Mouse (Mus musculus) naive thymus-derived CD4-positive, alpha-beta T cell, adult 2 months (primary cell): ENCODE data around the gene Hist1h2ah.

Experiments
- DNase-seq: peaks from one replicate; pipeline ENCODE4 v3.0.0-alpha.2; 2011; ENCODE audit warnings: low read depth

Gene Hist1h2ah

GRCm38 (mm10) chr13:22008707-22009106, 26.7 kb downstream of the Hist1h2ah start:
- no peak for DNase-seq

GRCm38 (mm10) chr13:22007872-22008271, 27.5 kb downstream of the Hist1h2ah start:
- DNase-seq: no peak

GRCm38 (mm10) chr13:22007121-22007510, 28.3 kb downstream of the Hist1h2ah start:
- DNase-seq: no peak

DNA sequence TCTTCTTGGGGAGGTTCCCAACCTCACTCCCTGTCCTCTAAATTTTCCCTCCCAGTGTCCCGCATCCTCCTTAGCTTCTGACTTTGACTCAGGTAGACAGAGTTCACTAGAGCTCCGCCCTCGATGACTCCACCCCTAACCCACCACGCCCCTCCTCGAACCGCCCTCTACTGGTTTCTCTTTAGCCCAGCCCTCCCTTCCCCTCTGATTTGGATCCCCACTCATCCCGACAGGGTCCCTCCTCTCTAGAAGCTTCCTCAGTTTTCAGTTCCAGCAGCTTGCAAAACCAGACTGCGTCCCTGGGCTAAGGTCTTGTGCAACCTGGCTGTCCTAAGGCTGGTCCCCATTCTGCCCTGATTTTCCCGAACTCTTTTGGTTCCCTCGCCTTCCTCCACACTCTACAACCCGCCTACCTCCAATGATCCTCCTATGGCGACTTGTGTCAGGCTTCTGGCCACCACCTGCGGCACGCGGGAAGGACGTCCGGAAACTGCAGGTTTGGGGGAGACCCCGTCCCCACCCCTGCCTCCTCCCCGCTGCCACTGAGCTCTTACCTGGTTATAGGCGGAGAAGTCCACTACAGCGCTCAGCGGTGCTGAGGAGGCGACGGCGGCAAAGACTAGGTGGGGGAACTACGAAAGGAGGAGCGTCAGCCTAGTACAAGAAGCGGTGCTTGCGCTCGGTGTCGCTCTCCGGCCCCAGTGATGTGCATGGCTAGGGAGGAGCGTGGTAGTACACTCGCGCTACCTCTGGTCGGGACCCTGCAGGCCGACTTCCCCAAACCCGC, 28.8 kb downstream of the Hist1h2ah start:
- DNase-seq: peak; percentile 82

- peak; percentile 72 for DNase-seq
These were observed 29.6 kb downstream of the Hist1h2ah start for GRCm38 (mm10) chr13:22005605-22006333.

- peak; percentile 75 for DNase-seq
These were observed 33.5 kb downstream of the Hist1h2ah start for GRCm38 (mm10) chr13:22001823-22002222.

- no peak for DNase-seq
These were observed 34.0 kb downstream of the Hist1h2ah start for GRCm38 (mm10) chr13:22001346-22001745.

DNA sequence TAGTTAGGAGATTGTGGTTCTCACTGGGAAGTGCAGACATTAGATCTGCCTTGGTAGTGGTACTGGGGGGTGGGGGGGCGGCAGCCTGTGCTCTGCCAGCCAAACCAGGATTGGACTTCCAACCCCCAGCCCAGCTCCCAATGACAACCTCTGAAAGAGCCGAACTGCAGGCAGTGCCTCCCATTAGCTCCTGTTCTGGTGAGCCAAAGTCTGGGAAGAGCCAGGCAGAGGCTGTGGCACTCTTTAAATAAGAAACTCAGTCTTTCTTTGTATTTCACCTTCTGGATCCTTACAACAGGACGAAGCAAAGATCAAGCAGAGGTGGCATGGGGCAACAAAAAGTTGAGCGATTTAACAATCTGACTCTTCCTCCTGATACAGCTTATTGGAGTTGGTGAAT, 36.2 kb downstream of the Hist1h2ah start:
- DNase-seq: no peak

DNA sequence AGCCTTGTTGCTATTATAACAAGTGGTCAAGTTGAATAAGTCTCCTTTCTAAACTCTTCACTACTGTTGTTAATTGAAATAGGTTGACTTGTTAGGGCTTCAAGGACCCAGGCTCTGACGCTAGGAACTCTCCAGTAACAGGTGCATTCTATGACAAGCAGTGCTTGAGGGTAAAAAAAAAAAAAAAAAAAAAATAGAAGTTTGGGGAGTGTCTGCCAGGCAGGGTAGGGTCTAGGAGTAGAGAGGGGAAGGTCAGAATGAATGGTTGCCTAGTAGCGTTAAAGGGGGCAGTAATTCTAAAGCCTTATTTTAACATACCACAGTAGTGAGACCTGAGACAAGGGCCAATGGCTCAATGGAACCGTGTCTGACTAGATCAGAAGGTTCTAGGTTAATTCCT, 37.0 kb downstream of the Hist1h2ah start:
- DNase-seq: no peak

GRCm38 (mm10) chr13:21997821-21998220, 37.5 kb downstream of the Hist1h2ah start:
- DNase-seq: no peak

GRCm38 (mm10) chr13:21997201-21997820, 38.1 kb downstream of the Hist1h2ah start:
- no peak for DNase-seq

GRCm38 (mm10) chr13:21996840-21997185, 38.6 kb downstream of the Hist1h2ah start:
- no peak for DNase-seq

- peak; percentile 53 for DNase-seq
These were observed 39.1 kb downstream of the Hist1h2ah start for GRCm38 (mm10) chr13:21996101-21996839.

GRCm38 (mm10) chr13:21995331-21995914, 39.9 kb downstream of the Hist1h2ah start:
- DNase-seq: peak; percentile 60

DNA sequence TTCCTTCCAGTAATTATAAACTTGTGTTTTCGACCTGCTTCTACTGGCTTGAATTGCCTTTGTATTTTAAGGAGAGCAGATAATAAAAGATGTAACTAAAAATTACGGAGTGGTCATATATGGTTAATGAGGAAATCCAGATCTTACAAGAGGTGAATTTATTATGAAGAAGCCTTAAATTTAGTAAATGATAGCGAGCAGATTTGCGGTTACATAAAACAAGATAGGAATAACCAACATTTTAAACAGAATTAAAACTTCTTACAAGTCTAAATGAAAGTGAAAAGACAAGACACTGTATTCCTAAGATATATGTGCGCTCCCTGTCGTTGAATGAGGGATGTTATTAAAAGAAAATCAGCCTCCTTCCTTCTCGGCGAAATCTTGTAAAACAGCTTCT, 40.5 kb downstream of the Hist1h2ah start:
- DNase-seq: no peak

GRCm38 (mm10) chr13:21993957-21994738, 41.2 kb downstream of the Hist1h2ah start:
- DNase-seq: peak; percentile 42

DNA sequence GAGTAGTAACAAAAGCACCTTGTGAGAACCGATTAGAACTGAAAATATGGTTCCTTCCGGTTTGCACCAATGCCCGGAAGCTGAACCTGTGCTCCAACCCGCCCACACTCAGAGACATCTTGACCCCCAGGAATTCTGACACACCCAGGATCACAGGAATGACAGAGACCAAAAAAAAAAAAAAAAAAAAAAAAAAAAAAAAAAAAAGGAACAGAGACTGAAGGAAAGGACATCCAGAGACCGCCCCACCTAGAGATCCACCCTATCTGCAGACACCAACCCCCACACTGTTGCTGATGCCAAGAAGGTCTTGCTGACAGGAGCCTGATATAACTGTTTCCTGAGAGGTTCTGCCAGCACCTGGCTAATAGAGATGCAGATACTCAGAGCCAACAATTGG, 42.8 kb downstream of the Hist1h2ah start:
- DNase-seq: no peak
